Mouse (Mus musculus): ENCODE data around the gene Exog.

Gene Exog

DNA sequence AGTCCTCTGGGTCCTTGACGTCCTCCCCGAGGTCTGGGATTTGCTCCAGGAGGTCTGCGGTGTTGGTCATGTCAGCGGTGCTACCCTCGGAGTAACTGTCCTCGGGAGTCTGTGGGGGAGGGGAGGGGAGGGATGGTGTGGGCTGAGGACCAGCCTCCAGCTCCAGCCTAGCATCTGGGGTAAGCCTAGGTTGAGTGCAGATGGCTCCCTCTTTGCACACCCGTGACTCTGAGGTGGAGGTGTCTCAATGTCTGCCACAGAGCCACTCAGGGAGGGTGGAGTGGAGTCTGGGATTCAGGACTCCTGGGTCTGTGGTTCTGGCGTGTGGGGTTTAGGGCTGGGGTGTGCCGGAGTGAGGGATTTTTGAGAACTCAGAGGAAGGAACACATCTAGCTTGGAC, 68.2 kb downstream of the Exog start:
- no peak for DNase-seq

DNA sequence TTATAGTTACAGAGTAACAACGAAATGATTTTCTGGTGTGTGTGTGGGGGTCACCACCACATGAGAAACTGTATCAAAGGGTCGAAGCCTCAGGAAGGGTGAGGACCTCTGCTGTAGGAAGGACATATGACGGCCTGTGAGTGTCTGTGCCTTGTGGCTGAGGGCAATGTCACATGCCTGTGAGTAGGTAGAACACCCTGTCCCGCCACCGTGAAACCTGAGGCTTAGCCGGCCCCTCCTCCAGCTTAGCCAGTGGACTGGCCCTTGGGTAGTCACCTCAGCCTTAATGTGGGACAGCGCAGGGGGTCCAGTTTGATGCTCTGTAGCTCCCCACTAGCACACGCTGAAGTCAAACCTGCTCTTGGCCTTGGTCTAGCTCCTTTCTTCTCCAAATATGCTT, 69.1 kb downstream of the Exog start:
- DNase-seq, result no peak

DNA sequence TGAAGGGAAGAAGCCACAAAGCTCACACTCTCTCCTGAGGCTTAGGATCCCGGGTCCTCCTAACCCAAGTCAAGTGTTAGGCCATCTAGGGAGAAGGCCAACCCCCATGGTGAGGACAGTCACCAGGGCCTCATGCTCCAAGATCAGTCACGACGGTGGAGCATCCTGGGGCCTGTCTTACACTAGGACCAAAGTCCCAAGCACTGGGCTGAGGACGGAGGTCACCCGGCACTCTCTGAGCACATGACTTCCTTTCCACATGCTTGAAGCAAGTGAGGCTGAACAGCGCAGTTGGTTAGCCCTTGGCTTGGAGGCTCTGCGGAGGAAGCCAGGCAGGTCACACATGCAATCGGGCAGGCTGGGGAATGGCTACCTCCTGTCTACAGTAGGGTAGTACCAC, 70.2 kb downstream of the Exog start:
- no peak for DNase-seq

Measured in spleen, adult 18-20 months (tissue).